22 mouse cellular contexts compared by ENCODE assay signal in genomic region chr17:72399331-72400059, GRCm38 (mm10).
DNase-seq lines count a peak whose midpoint lies in the region; ATAC-seq and TF ChIP-seq lines count a peak whose summit lies in the region.
"Had no signal": no experiment of that assay in that cellular context is flagged by ENCODE, and none has a peak within 500 bp of the region (broad histone marks: within the 10 kb centered on the region; RNA-seq: fewer than 3 reads in every experiment).

No protein-coding gene starts in this region.

- 76% methylated on average over 3 of the region's 3 CpGs for WGBS in intestine, embryonic 14.5 days
- WGBS in intestine, embryonic 16.5 days = 72% methylated on average over 3 of the region's 3 CpGs
- 41% methylated on average over 3 of the region's 3 CpGs for WGBS in liver, embryonic 15.5 days (ENCODE audit: insufficient replicate concordance)
- 75% methylated on average over 3 of the region's 3 CpGs for WGBS in forebrain, postnatal 0 days

- no peak for TF ChIP-seq CTCF in forebrain, postnatal 0 days (IDR thresholded peaks at IDR 0.05; ENCODE audit: low read depth)

- no peak overlapping the region for H3K4me3 ChIP-seq in intestine, embryonic 14.5 days (ENCODE audit: low read depth, low read length)
- no peak overlapping the region for H3K4me3 ChIP-seq in intestine, embryonic 16.5 days (ENCODE audit: low read length)
- no peak overlapping the region for H3K4me3 ChIP-seq in liver, embryonic 15.5 days (replicated peaks)
- no peak overlapping the region for H3K4me3 ChIP-seq in forebrain, postnatal 0 days (ENCODE audit: low read depth, low read length)
- H3K4me3 ChIP-seq: forebrain, embryonic 12.5 days; heart, embryonic 13.5 days; myocyte; neural tube, embryonic 15.5 days had no signal

- no peaks in the 10 kb centered on the region; the same call in 1 of the 2 replicates for H3K4me1 ChIP-seq in intestine, embryonic 14.5 days (replicated peaks; ENCODE audit: control insufficient read depth, insufficient read depth, low read length)
- 0 out of 2 replicates have a peak, but pooled peaks cover 4% of the 10 kb centered on the region for H3K4me1 ChIP-seq in intestine, embryonic 16.5 days (ENCODE audit: control insufficient read depth, insufficient read depth, low read length)
- H3K4me1 ChIP-seq in liver, embryonic 15.5 days (replicated peaks) = no peaks in the 10 kb centered on the region
- H3K4me1 ChIP-seq in forebrain, postnatal 0 days (ENCODE audit: insufficient read depth) = no peaks in the 10 kb centered on the region
- H3K4me1 ChIP-seq: forebrain, embryonic 12.5 days; heart, embryonic 13.5 days had no signal

- H3K9me3 ChIP-seq in intestine, embryonic 14.5 days (ENCODE audit: control insufficient read depth, low read length) = no peaks in the 10 kb centered on the region
- H3K9me3 ChIP-seq in intestine, embryonic 16.5 days (ENCODE audit: control insufficient read depth, low read length) = no peaks in the 10 kb centered on the region
- no peaks in the 10 kb centered on the region for H3K9me3 ChIP-seq in liver, embryonic 15.5 days (replicated peaks)
- no peaks in the 10 kb centered on the region for H3K9me3 ChIP-seq in forebrain, postnatal 0 days (ENCODE audit: low read length)
- H3K9me3 ChIP-seq: forebrain, embryonic 12.5 days; heart, embryonic 13.5 days; neural tube, embryonic 15.5 days had no signal

- H3K4me2 ChIP-seq in intestine, embryonic 14.5 days (ENCODE audit: low read length) = no peak overlapping the region
- H3K4me2 ChIP-seq in intestine, embryonic 16.5 days (ENCODE audit: low read depth, low read length) = no peak overlapping the region
- H3K4me2 ChIP-seq in liver, embryonic 15.5 days = no peak overlapping the region
- H3K4me2 ChIP-seq in forebrain, postnatal 0 days (ENCODE audit: low read depth) = no peak overlapping the region
- H3K4me2 ChIP-seq: forebrain, embryonic 12.5 days; heart, embryonic 13.5 days; neural tube, embryonic 15.5 days had no signal

- no peaks in the 10 kb centered on the region for H3K27me3 ChIP-seq in intestine, embryonic 14.5 days (replicated peaks; ENCODE audit: control insufficient read depth, insufficient read depth, low read length)
- no peaks in the 10 kb centered on the region for H3K27me3 ChIP-seq in intestine, embryonic 16.5 days (replicated peaks; ENCODE audit: control insufficient read depth, insufficient read depth, low read length)
- H3K27me3 ChIP-seq in liver, embryonic 15.5 days = no peaks in the 10 kb centered on the region
- H3K27me3 ChIP-seq in forebrain, postnatal 0 days (ENCODE audit: insufficient read depth, low read length) = no peaks in the 10 kb centered on the region
- H3K27me3 ChIP-seq: forebrain, embryonic 12.5 days; heart, embryonic 13.5 days; neural tube, embryonic 15.5 days had no signal

- no peak for DNase-seq in intestine, embryonic 14.5 days (ENCODE audit: low spot score)
- peak; percentile 41 to 75 for DNase-seq in kidney, postnatal 36 days
- no peak for DNase-seq in left cerebral cortex, postnatal 14 days (ENCODE audit: low spot score in 2 of 2)
- DNase-seq in forebrain, postnatal 0 days = no peak
- no peak for DNase-seq in heart, postnatal 4 days
- DNase-seq: adrenal gland, postnatal 36 days; cerebellum, adult 8-10 months; gastrocnemius, postnatal 10 days; heart, adult 11 months; heart, postnatal 36 days; left cerebral cortex, postnatal 4 days; lung, adult 18-20 months; lung, postnatal 14 days; midbrain, embryonic 14.5 days; thymus, adult 2 months had no signal

- ATAC-seq in intestine, embryonic 14.5 days (replicated peaks; ENCODE audit: low FRiP score, low TSS enrichment, low read depth) = peak; percentile 70
- ATAC-seq in intestine, embryonic 16.5 days = peak; percentile 98
- peak; percentile 88 for ATAC-seq in liver, embryonic 15.5 days (ENCODE audit: insufficient read depth)
- ATAC-seq in forebrain, postnatal 0 days = no peak
- ATAC-seq: hindbrain, postnatal 0 days had no signal

- intact Hi-C loops in left cerebral cortex, postnatal 14 days (cut with DNase I) = no loop called here

- H3K36me3 ChIP-seq in intestine, embryonic 14.5 days (ENCODE audit: control insufficient read depth, insufficient read depth, low read length) = no peaks in the 10 kb centered on the region
- no peaks in the 10 kb centered on the region for H3K36me3 ChIP-seq in intestine, embryonic 16.5 days (ENCODE audit: control insufficient read depth, insufficient read depth, low read length)
- H3K36me3 ChIP-seq in liver, embryonic 15.5 days (replicated peaks) = no peaks in the 10 kb centered on the region
- no peaks in the 10 kb centered on the region for H3K36me3 ChIP-seq in forebrain, postnatal 0 days (ENCODE audit: insufficient read depth)
- H3K36me3 ChIP-seq: forebrain, embryonic 12.5 days; heart, embryonic 13.5 days; neural tube, embryonic 15.5 days had no signal

- H3K9ac ChIP-seq in intestine, embryonic 14.5 days (ENCODE audit: low read length) = no peak overlapping the region
- H3K9ac ChIP-seq in intestine, embryonic 16.5 days (ENCODE audit: low read depth, low read length) = no peak overlapping the region
- H3K9ac ChIP-seq in liver, embryonic 15.5 days = no peak overlapping the region
- no peak overlapping the region for H3K9ac ChIP-seq in forebrain, postnatal 0 days
- H3K9ac ChIP-seq: forebrain, embryonic 12.5 days; heart, embryonic 13.5 days; neural tube, embryonic 15.5 days had no signal

- H3K27ac ChIP-seq in intestine, embryonic 14.5 days (ENCODE audit: low read depth) = no peak overlapping the region
- H3K27ac ChIP-seq in intestine, embryonic 16.5 days (ENCODE audit: low read length) = peak overlapping the region; percentile 43; the same call in 1 of the 2 replicates
- H3K27ac ChIP-seq in liver, embryonic 15.5 days (replicated peaks) = no peak overlapping the region
- H3K27ac ChIP-seq in forebrain, postnatal 0 days (ENCODE audit: low read depth, low read length) = no peak overlapping the region
- H3K27ac ChIP-seq: forebrain, embryonic 12.5 days; heart, embryonic 13.5 days; hindbrain, postnatal 0 days; neural tube, embryonic 15.5 days had no signal

Comparison
In these comparisons a context has a peak if more than half of its experiments do, and no peak if none do; other contexts are left out.
1. DNase-seq: peak in kidney, postnatal 36 days (2 of 2); none in intestine, embryonic 14.5 days (single experiment), left cerebral cortex, postnatal 14 days (0 of 2), forebrain, postnatal 0 days (single experiment) and heart, postnatal 4 days (single experiment).